Mouse (Mus musculus) CH12.LX (cell line): Measurements from ENCODE around the gene Spata13.

Experiments
- CTCF ChIP-seq, 2 experiments: IDR thresholded peaks in 1 of 2; conservative IDR thresholded peaks in 1 of 2; 2 replicates each; pipeline ENCODE4 v1.5.1; 2011 to 2012; ENCODE audit warnings: low read depth in 2 of 2, low read length in 2 of 2, improper control_type of control experiment in 1 of 2, inconsistent platforms in 1 of 2, mild to moderate bottlenecking in 1 of 2, moderate library complexity in 1 of 2
- E2F4 ChIP-seq: IDR thresholded peaks from 2 replicates; pipeline ENCODE4 v1.6.1; 2011; ENCODE audit warnings: low read depth, low read length, improper control_type of control experiment; ENCODE audit not compliant: insufficient replicate concordance
- EP300 ChIP-seq: IDR thresholded peaks from 2 replicates; pipeline ENCODE4 v1.6.1; 2011; ENCODE audit warnings: low read length, improper control_type of control experiment
- GABPA ChIP-seq: IDR thresholded peaks from 2 replicates; pipeline ENCODE4 v1.6.1; 2012; ENCODE audit warnings: low read depth, low read length, improper control_type of control experiment, inconsistent platforms; ENCODE audit not compliant: insufficient replicate concordance
- MAX ChIP-seq: IDR thresholded peaks from 2 replicates; pipeline ENCODE4 v1.6.1; 2011; ENCODE audit warnings: low read length, improper control_type of control experiment
- SIN3A ChIP-seq: IDR thresholded peaks from 2 replicates; pipeline ENCODE4 v1.6.1; 2012; ENCODE audit warnings: low read length, improper control_type of control experiment, inconsistent platforms
- SMC3 ChIP-seq: IDR thresholded peaks from 2 replicates; pipeline ENCODE4 v1.6.1; 2011; ENCODE audit warnings: low read depth, low read length, improper control_type of control experiment
- ZKSCAN1 ChIP-seq: IDR thresholded peaks from 2 replicates; pipeline ENCODE4 v1.6.1; 2012; ENCODE audit warnings: low read depth, inconsistent platforms, low read length, improper control_type of control experiment, borderline replicate concordance

DNA sequence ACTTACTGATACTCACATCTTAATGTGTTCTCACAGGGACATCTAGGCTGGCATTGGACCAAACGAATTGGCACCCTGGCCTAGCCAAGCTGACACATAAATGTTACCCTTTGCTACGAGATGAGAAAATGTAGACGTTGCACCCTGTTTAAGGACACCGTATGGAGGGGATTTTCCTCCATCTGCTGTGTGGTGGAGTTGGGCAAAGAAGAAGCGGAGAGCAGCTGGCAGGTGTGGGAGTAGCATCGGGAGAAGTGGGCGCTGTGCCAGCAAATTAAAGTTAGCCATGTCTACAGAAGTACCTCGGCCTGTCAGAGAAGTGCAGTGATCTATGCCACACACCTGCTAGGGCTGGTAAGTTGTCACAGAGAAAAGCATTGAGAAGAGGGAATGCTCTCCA lies 25.7 kb downstream of the Spata13 start:
- TF ChIP-seq CTCF (conservative IDR thresholded peaks at IDR 0.05 in 1 of 2, IDR thresholded peaks at IDR 0.05 in 1 of 2; ENCODE audit: low read depth in 2 of 2, low read length in 2 of 2) = no peak
- TF ChIP-seq EP300 = no peak
- TF ChIP-seq E2F4 = no peak
- no peak for TF ChIP-seq SIN3A
- no peak for TF ChIP-seq GABPA
- TF ChIP-seq ZKSCAN1 = no peak
- no peak for TF ChIP-seq SMC3
- TF ChIP-seq MAX = no peak
